Mouse (Mus musculus): ENCODE results near the gene Cyb561d1.

DNA sequence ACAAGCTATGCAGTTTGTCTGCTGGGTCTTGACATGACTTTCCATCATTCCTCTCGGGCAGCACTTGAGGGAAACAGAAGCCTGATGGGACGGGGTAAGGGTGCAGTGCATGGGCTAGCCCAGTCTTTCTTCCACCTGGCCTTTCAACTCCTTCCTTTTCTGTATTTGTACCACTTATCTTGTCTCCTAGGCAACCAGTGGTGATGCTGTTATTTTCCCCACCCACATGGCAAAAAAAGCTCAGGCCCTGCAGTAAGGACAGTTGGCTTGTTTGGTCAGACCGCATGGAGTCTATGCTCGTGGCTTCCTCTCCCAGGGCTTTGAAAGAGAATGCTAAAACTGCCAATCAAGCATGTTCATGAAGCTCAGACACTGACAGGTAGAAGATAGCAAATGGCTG, 7.3 kb downstream of the Cyb561d1 start:
- TF ChIP-seq POLR2A (IDR thresholded peaks at IDR 0.05; ENCODE audit: low read depth, low read length) (no peak), CTCF (conservative IDR thresholded peaks at IDR 0.05 in 1 of 2, IDR thresholded peaks at IDR 0.05 in 1 of 2; ENCODE audit: low read depth in 2 of 2, low read length in 2 of 2) (no peak), NRF1 (IDR thresholded peaks at IDR 0.05; ENCODE audit: low read depth, low read length) (no peak), MAZ (IDR thresholded peaks at IDR 0.05; ENCODE audit: low read depth, low read length) (no peak)
